Mouse (Mus musculus): ENCODE measurements around the gene Cdk6. TPM values are rescaled to one million over a fixed set of nuclear protein-coding genes. Genes with fewer than 3 reads are reported as not detected.
A peak's percentile ranks its signal among the peaks of the same experiment; 100 is the strongest.
"Not testable (repeated sequence)": the region's sequence is repeated elsewhere in the genome, so short reads cannot be mapped to it uniquely, and the experiment has no call there.

Cdk6 gene
- 12.2 and 14.1 TPM in 2 replicates for polyA plus RNA-seq (2014; fragmentation: Nextera tagmentation; extraction: Ambion mirVana)

DNA sequence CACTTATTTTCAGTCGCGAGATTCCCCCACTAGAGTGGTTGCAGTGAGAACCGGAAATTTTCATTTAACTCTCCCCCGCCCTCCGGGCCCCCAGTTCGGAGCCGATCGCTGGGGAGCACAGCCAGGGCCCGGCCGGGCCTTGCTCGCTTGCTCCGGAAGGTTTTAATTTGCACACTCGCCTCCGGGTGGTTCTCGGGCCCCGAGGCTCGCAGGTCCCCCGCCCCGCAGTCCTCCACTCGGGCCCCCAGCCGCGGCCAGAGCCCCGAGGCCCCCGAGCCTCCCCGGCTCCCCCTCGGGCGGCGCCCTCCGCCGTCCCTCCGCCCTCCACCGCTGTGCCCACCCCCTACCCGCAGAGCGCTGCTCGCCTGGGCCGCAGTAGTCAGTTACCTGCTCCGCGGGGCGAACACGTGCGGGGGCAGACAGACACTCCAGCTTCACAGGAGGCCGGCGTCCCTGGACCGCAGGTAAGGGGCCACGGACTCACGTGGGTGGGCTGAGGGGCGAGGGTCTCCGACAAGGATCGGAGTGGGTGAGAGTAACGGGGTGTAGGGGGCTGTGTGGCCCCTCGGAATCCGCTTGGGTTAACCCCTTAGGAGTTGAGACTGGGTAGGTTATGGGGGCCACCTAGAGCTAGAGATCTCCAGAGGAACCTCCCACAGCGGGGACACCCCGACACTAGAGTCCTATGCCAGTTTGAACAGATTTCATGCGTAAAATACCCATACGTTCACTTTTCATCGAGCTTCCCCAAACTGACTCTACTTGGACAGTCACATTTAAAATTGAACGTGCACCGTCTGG, at the start of gene Cdk6:
Cdk6 (plus strand) TSS at position 375 of the 801 bp plus-strand sequence.
- H3K4me2 ChIP-seq (ENCODE audit: low read depth): peak within 1 kb of the TSS; percentile 89
- ATAC-seq (ENCODE audit: insufficient read depth, low FRiP score, low TSS enrichment) (peak; percentile 21), DNase-seq (ENCODE audit: low spot score) (peak; percentile 50)
- 0 out of 2 replicates have a peak, but pooled peaks cover 3% of the 10 kb centered on the region for H3K4me1 ChIP-seq (ENCODE audit: control insufficient read depth, insufficient read depth, low read length)
- H3K27me3 ChIP-seq (ENCODE audit: control insufficient read depth, insufficient read depth, low read length): peaks cover 16% of the 10 kb centered on the region; the same call in 1 of the 2 replicates
- no peaks in the 10 kb centered on the region for H3K9me3 ChIP-seq (ENCODE audit: control insufficient read depth, low read length)
- peak within 1 kb of the TSS; percentile 57 for H3K4me3 ChIP-seq (ENCODE audit: low read depth, low read length)
- under 1% methylated on average over 45 of the region's 59 CpGs for WGBS
- H3K9ac ChIP-seq (ENCODE audit: low read length): peak within 1 kb of the TSS; percentile 64
- 0 out of 2 replicates have a peak within 1 kb of the TSS, but pooled peaks have one; percentile 8 for H3K27ac ChIP-seq (ENCODE audit: low read depth, low read length)
- no peaks in the 10 kb centered on the region for H3K36me3 ChIP-seq (ENCODE audit: control insufficient read depth, insufficient read depth, low read length)

- Histone ChIP-seq H3K27me3 (ENCODE audit: control insufficient read depth, insufficient read depth, low read length) (no peaks in the 10 kb centered on the region), H3K4me3 (ENCODE audit: low read depth, low read length) (no peak overlapping the region), H3K4me2 (ENCODE audit: low read depth) (no peak overlapping the region), H3K36me3 (ENCODE audit: control insufficient read depth, insufficient read depth, low read length) (no peaks in the 10 kb centered on the region), H3K27ac (ENCODE audit: low read depth, low read length) (no peak overlapping the region), H3K4me1 (ENCODE audit: control insufficient read depth, insufficient read depth, low read length) (no peaks in the 10 kb centered on the region), H3K9me3 (ENCODE audit: control insufficient read depth, low read length) (no peaks in the 10 kb centered on the region), H3K9ac (ENCODE audit: low read length) (no peak overlapping the region)
- ATAC-seq (ENCODE audit: insufficient read depth, low FRiP score, low TSS enrichment) (no peak), DNase-seq (ENCODE audit: low spot score) (no peak)
- 84% methylated on average over 4 of the region's 4 CpGs for WGBS
These were observed 47.6 kb upstream of the Cdk6 start for GRCm38 (mm10) chr5:3293666-3294065.

GRCm38 (mm10) chr5:3300801-3301457, 40.4 kb upstream of the Cdk6 start:
- DNase-seq (ENCODE audit: low spot score) (no peak), ATAC-seq (ENCODE audit: insufficient read depth, low FRiP score, low TSS enrichment) (no peak)
- WGBS: 87% methylated on average over 12 of the region's 12 CpGs
- H3K4me1 ChIP-seq (ENCODE audit: control insufficient read depth, insufficient read depth, low read length): no peaks in the 10 kb centered on the region
- no peak overlapping the region for H3K27ac ChIP-seq (ENCODE audit: low read depth, low read length)
- no peaks in the 10 kb centered on the region for H3K36me3 ChIP-seq (ENCODE audit: control insufficient read depth, insufficient read depth, low read length)
- H3K9me3 ChIP-seq (ENCODE audit: control insufficient read depth, low read length): no peaks in the 10 kb centered on the region
- no peaks in the 10 kb centered on the region for H3K27me3 ChIP-seq (ENCODE audit: control insufficient read depth, insufficient read depth, low read length)
- no peak overlapping the region for H3K4me3 ChIP-seq (ENCODE audit: low read depth, low read length)
- H3K4me2 ChIP-seq (ENCODE audit: low read depth): no peak overlapping the region
- H3K9ac ChIP-seq (ENCODE audit: low read length): no peak overlapping the region

GRCm38 (mm10) chr5:3301535-3301934, 39.8 kb upstream of the Cdk6 start:
- no peak for ATAC-seq (ENCODE audit: insufficient read depth, low FRiP score, low TSS enrichment)
- H3K27ac ChIP-seq (ENCODE audit: low read depth, low read length): no peak overlapping the region
- no peaks in the 10 kb centered on the region for H3K36me3 ChIP-seq (ENCODE audit: control insufficient read depth, insufficient read depth, low read length)
- no peak overlapping the region for H3K9ac ChIP-seq (ENCODE audit: low read length)
- DNase-seq (ENCODE audit: low spot score): no peak
- 72% methylated on average over 5 of the region's 5 CpGs for WGBS
- H3K9me3 ChIP-seq (ENCODE audit: control insufficient read depth, low read length): no peaks in the 10 kb centered on the region
- no peaks in the 10 kb centered on the region for H3K27me3 ChIP-seq (ENCODE audit: control insufficient read depth, insufficient read depth, low read length)
- H3K4me1 ChIP-seq (ENCODE audit: control insufficient read depth, insufficient read depth, low read length): no peaks in the 10 kb centered on the region
- H3K4me3 ChIP-seq (ENCODE audit: low read depth, low read length): no peak overlapping the region
- no peak overlapping the region for H3K4me2 ChIP-seq (ENCODE audit: low read depth)

GRCm38 (mm10) chr5:3303876-3304275, 37.4 kb upstream of the Cdk6 start:
- DNase-seq (ENCODE audit: low spot score) (no peak), ATAC-seq (ENCODE audit: insufficient read depth, low FRiP score, low TSS enrichment) (no peak)
- H3K9me3 ChIP-seq (ENCODE audit: control insufficient read depth, low read length): no peaks in the 10 kb centered on the region
- H3K27ac ChIP-seq (ENCODE audit: low read depth, low read length): no peak overlapping the region
- no peaks in the 10 kb centered on the region for H3K36me3 ChIP-seq (ENCODE audit: control insufficient read depth, insufficient read depth, low read length)
- no peaks in the 10 kb centered on the region for H3K27me3 ChIP-seq (ENCODE audit: control insufficient read depth, insufficient read depth, low read length)
- WGBS: 94% methylated on average over 9 of the region's 9 CpGs
- no peak overlapping the region for H3K9ac ChIP-seq (ENCODE audit: low read length)
- no peak overlapping the region for H3K4me2 ChIP-seq (ENCODE audit: low read depth)
- no peak overlapping the region for H3K4me3 ChIP-seq (ENCODE audit: low read depth, low read length)
- H3K4me1 ChIP-seq (ENCODE audit: control insufficient read depth, insufficient read depth, low read length): no peaks in the 10 kb centered on the region

DNA sequence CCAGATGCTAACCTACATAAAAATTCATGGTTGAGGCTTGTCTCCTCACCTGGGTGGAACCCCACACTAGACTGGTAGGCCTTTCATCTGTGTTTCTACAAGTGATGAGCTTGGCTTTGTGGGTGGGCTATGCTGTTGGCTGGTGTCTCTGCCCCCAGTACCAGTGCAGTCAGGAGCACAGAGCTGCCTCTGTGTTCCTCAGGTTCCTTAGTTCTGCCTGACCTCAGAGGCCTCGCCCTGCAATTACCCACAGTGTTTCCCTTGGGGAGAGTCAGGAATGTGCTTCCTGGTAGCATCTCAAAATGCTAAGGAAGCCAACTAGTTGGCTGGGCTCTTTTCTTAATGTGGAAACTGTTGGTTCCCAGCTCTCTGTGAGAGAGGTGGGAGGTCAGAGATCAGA, 35.1 kb upstream of the Cdk6 start:
- WGBS: 90% methylated on average over 1 of the region's 1 CpGs
- Histone ChIP-seq H3K4me1 (ENCODE audit: control insufficient read depth, insufficient read depth, low read length) (no peaks in the 10 kb centered on the region), H3K27ac (ENCODE audit: low read depth, low read length) (no peak overlapping the region)

GRCm38 (mm10) chr5:3309122-3309521, 32.2 kb upstream of the Cdk6 start:
- Histone ChIP-seq H3K27me3 (ENCODE audit: control insufficient read depth, insufficient read depth, low read length) (no peaks in the 10 kb centered on the region), H3K9ac (ENCODE audit: low read length) (no peak overlapping the region), H3K27ac (ENCODE audit: low read depth, low read length) (no peak overlapping the region), H3K9me3 (ENCODE audit: control insufficient read depth, low read length) (no peaks in the 10 kb centered on the region), H3K4me3 (ENCODE audit: low read depth, low read length) (no peak overlapping the region), H3K36me3 (ENCODE audit: control insufficient read depth, insufficient read depth, low read length) (no peaks in the 10 kb centered on the region), H3K4me2 (ENCODE audit: low read depth) (no peak overlapping the region), H3K4me1 (ENCODE audit: control insufficient read depth, insufficient read depth, low read length) (no peaks in the 10 kb centered on the region)
- ATAC-seq (ENCODE audit: insufficient read depth, low FRiP score, low TSS enrichment) (no peak), DNase-seq (ENCODE audit: low spot score) (no peak)

More for the DNA sequence above, 35.1 kb upstream of the Cdk6 start:
- Histone ChIP-seq H3K9ac (ENCODE audit: low read length) (no peak overlapping the region), H3K9me3 (ENCODE audit: control insufficient read depth, low read length) (no peaks in the 10 kb centered on the region), H3K4me2 (ENCODE audit: low read depth) (no peak overlapping the region), H3K27me3 (ENCODE audit: control insufficient read depth, insufficient read depth, low read length) (no peaks in the 10 kb centered on the region), H3K4me3 (ENCODE audit: low read depth, low read length) (no peak overlapping the region), H3K36me3 (ENCODE audit: control insufficient read depth, insufficient read depth, low read length) (no peaks in the 10 kb centered on the region)
- DNase-seq (ENCODE audit: low spot score) (no peak), ATAC-seq (ENCODE audit: insufficient read depth, low FRiP score, low TSS enrichment) (no peak)

GRCm38 (mm10) chr5:3309587-3309986, 31.7 kb upstream of the Cdk6 start:
- no peaks in the 10 kb centered on the region for H3K36me3 ChIP-seq (ENCODE audit: control insufficient read depth, insufficient read depth, low read length)
- H3K4me2 ChIP-seq (ENCODE audit: low read depth): no peak overlapping the region
- no peaks in the 10 kb centered on the region for H3K4me1 ChIP-seq (ENCODE audit: control insufficient read depth, insufficient read depth, low read length)
- H3K27me3 ChIP-seq (ENCODE audit: control insufficient read depth, insufficient read depth, low read length): no peaks in the 10 kb centered on the region
- H3K27ac ChIP-seq (ENCODE audit: low read depth, low read length): no peak overlapping the region
- H3K4me3 ChIP-seq (ENCODE audit: low read depth, low read length): no peak overlapping the region
- H3K9me3 ChIP-seq (ENCODE audit: control insufficient read depth, low read length): no peaks in the 10 kb centered on the region
- ATAC-seq (ENCODE audit: insufficient read depth, low FRiP score, low TSS enrichment): no peak
- WGBS: 88% methylated on average over 1 of the region's 1 CpGs
- H3K9ac ChIP-seq (ENCODE audit: low read length): no peak overlapping the region
- DNase-seq (ENCODE audit: low spot score): no peak

DNA sequence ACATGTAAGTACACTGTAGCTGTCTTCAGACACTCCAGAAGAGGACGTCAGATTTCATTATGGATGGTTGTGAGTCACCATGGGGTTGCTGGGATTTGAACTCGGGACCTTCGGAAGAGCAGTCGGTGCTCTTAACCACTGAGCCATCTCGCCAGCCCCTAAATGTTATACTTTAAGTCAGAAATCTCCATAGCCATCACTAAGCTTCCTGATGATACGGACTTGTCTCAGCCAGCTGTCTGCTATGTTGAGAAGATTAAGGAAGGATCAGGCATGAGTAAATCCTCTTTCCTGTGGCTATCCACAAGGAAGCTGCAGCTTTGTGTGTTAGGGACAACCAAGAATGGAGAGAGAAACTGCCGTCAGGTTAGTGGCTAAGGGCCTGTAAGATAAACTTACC, 30.1 kb upstream of the Cdk6 start:
- H3K9me3 ChIP-seq (ENCODE audit: control insufficient read depth, low read length); H3K4me1 ChIP-seq (ENCODE audit: control insufficient read depth, insufficient read depth, low read length); H3K4me2 ChIP-seq (ENCODE audit: low read depth); H3K27me3 ChIP-seq (ENCODE audit: control insufficient read depth, insufficient read depth, low read length); H3K27ac ChIP-seq (ENCODE audit: low read depth, low read length); H3K4me3 ChIP-seq (ENCODE audit: low read depth, low read length); H3K36me3 ChIP-seq (ENCODE audit: control insufficient read depth, insufficient read depth, low read length); H3K9ac ChIP-seq (ENCODE audit: low read length); ATAC-seq (ENCODE audit: insufficient read depth, low FRiP score, low TSS enrichment); DNase-seq (ENCODE audit: low spot score): not testable (repeated sequence)
- WGBS: 92% methylated on average over 7 of the region's 7 CpGs
